Mouse (Mus musculus) limb, embryonic 12.5 days (tissue): ENCODE results near the gene Mep1a. TPM values are rescaled to one million over a fixed set of nuclear protein-coding genes. Genes with fewer than 3 reads are reported as not detected.
"Not testable (repeated sequence)": the region's sequence is repeated elsewhere in the genome, so short reads cannot be mapped to it uniquely, and the experiment has no call there.

Experiments
- ATAC-seq: fragments of 200-750 bp; cut with Nextera tagmentation; 2 replicates; pipeline ENCODE4 v1.8.0; 2017; ENCODE audit warnings: low read depth, moderate TSS enrichment; ENCODE audit not compliant: insufficient number of reproducible peaks, insufficient read depth, low FRiP score, low TSS enrichment
- H3K27ac ChIP-seq: fragments of 300-500 bp; sonication (generic); 2 replicates; pipeline ENCODE4 v1.5.1; 2016; ENCODE audit warnings: mild to moderate bottlenecking, moderate library complexity
- H3K27me3 ChIP-seq: fragments of 300-500 bp; sonication (generic); 2 replicates; pipeline ENCODE4 v1.6.1; 2016; ENCODE audit warnings: mild to moderate bottlenecking, moderate library complexity
- H3K36me3 ChIP-seq: fragments of 300-500 bp; sonication (generic); 2 replicates; pipeline ENCODE4 v1.6.1; 2016; ENCODE audit warnings: mild to moderate bottlenecking, moderate library complexity
- H3K4me1 ChIP-seq: fragments of 300-500 bp; sonication (generic); replicated peaks from 2 replicates; pipeline ENCODE4 v1.6.1; 2016
- H3K4me2 ChIP-seq: fragments of 300-500 bp; sonication (generic); 2 replicates; pipeline ENCODE4 v1.6.1; 2016; ENCODE audit warnings: mild to moderate bottlenecking, moderate library complexity
- H3K4me3 ChIP-seq: fragments of 300-500 bp; sonication (generic); replicated peaks from 2 replicates; pipeline ENCODE4 v1.5.1; 2016; ENCODE audit warnings: mild to moderate bottlenecking
- H3K9ac ChIP-seq: fragments of 300-500 bp; sonication (generic); replicated peaks from 2 replicates; pipeline ENCODE4 v1.6.1; 2016; ENCODE audit warnings: mild to moderate bottlenecking, moderate library complexity
- H3K9me3 ChIP-seq: fragments of 300-500 bp; sonication (generic); 2 replicates; pipeline ENCODE4 v1.6.1; 2016; ENCODE audit warnings: mild to moderate bottlenecking, moderate library complexity
- WGBS: fragments of 180-500 bp; shearing (Covaris S2); methylation state at CpG from one replicate; pipeline ENCODE4 v1.1.7; 2016; 5-methylcytosine and 5-hydroxymethylcytosine counted together
- polyA plus RNA-seq: library from polyadenylated mRNA; unstranded; fragments of >200 nt; fragmentation: Nextera tagmentation; extraction: Ambion mirVana; gene quantifications from 2 replicates; pipeline ENCODE4 v1.2.1, GENCODE M21; 2016

The Mep1a gene
- polyA plus RNA-seq, 1 experiment from 2014 or later, result not detected

DNA sequence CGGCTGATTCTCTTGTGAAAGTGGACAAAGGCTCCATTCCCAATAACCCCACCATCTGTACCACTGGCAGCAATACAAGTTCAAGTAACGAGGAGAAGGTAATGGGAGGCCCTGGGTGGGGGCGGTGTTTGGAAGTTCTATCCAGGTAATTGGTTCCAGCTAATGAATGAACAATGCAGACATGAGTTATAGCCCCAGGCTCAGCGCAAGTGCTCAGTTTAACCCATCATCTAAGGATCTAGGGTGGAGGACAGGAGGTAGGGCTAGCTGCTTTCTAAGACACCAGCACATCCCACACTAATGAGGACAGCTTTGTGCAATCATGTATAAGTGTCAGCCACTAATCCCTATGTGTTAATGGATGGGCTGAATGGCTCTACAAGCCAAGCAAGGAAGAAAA, 8.2 kb upstream of the Mep1a start:
- H3K4me2 ChIP-seq, result no peak overlapping the region
- no peak overlapping the region for H3K27ac ChIP-seq
- no peaks in the 10 kb centered on the region for H3K36me3 ChIP-seq
- peaks cover 6% of the 10 kb centered on the region; the same call in 1 of the 2 replicates for H3K4me1 ChIP-seq
- no peak overlapping the region for H3K9ac ChIP-seq
- no peak overlapping the region for H3K4me3 ChIP-seq
- H3K9me3 ChIP-seq, result peaks cover 9% of the 10 kb centered on the region
- no peak for ATAC-seq
- 31% methylated on average over 4 of the region's 4 CpGs for WGBS
- H3K27me3 ChIP-seq, result no peaks in the 10 kb centered on the region

DNA sequence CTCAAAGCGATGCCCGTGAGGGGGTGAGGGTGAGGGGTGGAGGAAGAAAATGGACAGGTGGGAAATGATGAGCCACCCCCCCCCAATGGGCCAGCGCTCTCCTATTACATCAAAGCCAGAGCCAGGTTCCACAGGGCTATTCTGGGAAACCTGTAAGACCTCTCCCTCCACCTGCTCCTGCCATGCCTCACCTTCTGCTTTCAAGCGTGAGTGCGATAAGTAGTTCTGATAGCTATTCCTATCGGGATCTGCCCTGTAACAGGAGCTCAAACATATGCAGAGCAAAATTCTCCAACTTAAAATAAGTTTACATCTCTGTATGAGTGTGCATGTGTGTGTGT, 2.0 kb upstream of the Mep1a start:
- Histone ChIP-seq H3K9ac (no peak overlapping the region), H3K27ac (no peak overlapping the region), H3K4me2 (no peak overlapping the region), H3K27me3 (no peaks in the 10 kb centered on the region), H3K4me1 (no peaks in the 10 kb centered on the region), H3K36me3 (no peaks in the 10 kb centered on the region), H3K9me3 (no peaks in the 10 kb centered on the region), H3K4me3 (no peak overlapping the region)
- ATAC-seq, result no peak
- 63% methylated on average over 6 of the region's 6 CpGs for WGBS

DNA sequence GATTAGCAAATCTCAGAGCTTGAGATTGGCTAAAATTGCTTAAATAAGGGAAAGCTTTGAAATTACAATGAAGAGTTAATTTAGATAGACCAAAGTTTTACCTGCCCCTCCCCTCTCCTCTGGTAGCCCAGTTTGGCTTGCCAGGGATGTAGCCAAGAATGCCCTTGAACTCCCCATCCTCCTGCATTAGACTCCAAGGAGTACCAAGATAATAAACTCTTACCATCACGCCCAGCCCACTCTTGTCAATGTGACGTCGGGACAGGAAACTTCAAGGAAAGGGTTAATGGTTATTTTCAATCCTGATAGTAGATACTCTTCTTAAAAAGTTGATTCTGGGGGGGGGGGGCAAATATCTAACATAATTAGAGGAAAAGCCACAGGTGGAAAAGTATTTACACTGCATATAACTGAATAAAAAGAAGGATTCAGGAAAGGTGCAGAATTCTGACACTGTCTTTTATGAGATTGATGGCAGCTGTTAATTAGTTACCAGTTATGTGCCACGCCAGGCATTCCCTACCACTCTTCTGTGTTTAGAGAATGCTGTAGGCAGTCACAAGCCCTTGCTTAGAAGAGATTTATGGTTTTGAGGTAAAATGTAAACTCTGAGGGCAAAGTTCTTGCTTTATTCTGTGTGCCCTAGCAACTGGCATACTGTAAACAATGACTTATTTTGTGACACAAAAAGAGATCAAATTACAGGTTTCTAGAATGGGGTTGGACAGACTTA, 1.4 kb upstream of the Mep1a start:
- H3K27ac ChIP-seq, result no peak overlapping the region
- no peak for ATAC-seq
- WGBS, result 51% methylated on average over 4 of the region's 4 CpGs
- no peak overlapping the region for H3K9ac ChIP-seq
- no peaks in the 10 kb centered on the region for H3K27me3 ChIP-seq
- no peak overlapping the region for H3K4me3 ChIP-seq
- H3K36me3 ChIP-seq, result no peaks in the 10 kb centered on the region
- H3K9me3 ChIP-seq, result no peaks in the 10 kb centered on the region
- H3K4me1 ChIP-seq, result no peaks in the 10 kb centered on the region
- no peak overlapping the region for H3K4me2 ChIP-seq

DNA sequence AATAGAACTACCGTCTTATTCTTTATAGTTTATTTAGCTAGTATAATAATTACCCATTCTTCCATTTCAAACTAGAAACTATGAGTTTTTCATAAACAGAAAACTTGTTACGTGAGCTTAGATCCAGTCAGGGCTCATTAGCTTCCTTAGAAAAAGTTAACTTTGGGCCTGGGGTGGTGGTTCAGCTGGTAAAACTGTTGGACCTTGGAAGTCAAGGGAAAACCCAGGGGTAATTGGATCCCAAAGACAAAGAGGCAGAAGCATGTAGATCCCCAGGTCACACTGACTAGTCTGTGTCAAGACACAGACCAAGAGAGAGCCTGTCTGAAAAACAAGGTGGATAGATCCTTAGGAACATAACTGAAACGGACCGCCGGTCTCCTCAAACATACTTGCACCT, 981 bp downstream of the Mep1a start:
- no peak for ATAC-seq
- H3K9me3 ChIP-seq, result no peaks in the 10 kb centered on the region
- H3K27me3 ChIP-seq, result no peaks in the 10 kb centered on the region
- H3K9ac ChIP-seq, result no peak overlapping the region
- H3K36me3 ChIP-seq, result no peaks in the 10 kb centered on the region
- H3K4me2 ChIP-seq, result no peak overlapping the region
- H3K4me1 ChIP-seq, result no peaks in the 10 kb centered on the region
- 94% methylated on average over 5 of the region's 5 CpGs for WGBS
- H3K4me3 ChIP-seq, result no peak overlapping the region
- H3K27ac ChIP-seq, result no peak overlapping the region

DNA sequence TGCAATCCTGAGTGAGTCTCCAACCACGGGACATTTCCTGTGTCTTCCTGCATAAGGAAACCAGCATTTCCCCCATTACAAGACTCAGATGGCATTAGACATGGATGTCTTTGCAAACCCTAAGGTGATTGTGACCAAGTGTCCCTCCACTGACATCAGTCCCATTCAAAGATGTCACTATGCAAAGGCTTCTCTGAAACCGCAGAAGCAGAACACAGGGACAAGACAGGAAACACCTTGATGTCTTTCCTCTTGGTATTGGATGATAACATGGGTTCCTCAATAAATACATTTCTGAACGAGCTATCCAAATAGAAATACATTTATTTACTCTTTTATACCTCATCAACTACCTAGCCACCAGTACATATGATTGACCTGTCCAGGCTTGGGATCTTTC, 1.4 kb downstream of the Mep1a start:
- H3K27ac ChIP-seq, result no peak overlapping the region
- no peak overlapping the region for H3K4me3 ChIP-seq
- H3K4me2 ChIP-seq, result no peak overlapping the region
- no peaks in the 10 kb centered on the region for H3K27me3 ChIP-seq
- no peak overlapping the region for H3K9ac ChIP-seq
- H3K4me1 ChIP-seq, result no peaks in the 10 kb centered on the region
- no peaks in the 10 kb centered on the region for H3K36me3 ChIP-seq
- no peak for ATAC-seq
- H3K9me3 ChIP-seq, result no peaks in the 10 kb centered on the region
- WGBS, result 82% methylated on average over 3 of the region's 3 CpGs

DNA sequence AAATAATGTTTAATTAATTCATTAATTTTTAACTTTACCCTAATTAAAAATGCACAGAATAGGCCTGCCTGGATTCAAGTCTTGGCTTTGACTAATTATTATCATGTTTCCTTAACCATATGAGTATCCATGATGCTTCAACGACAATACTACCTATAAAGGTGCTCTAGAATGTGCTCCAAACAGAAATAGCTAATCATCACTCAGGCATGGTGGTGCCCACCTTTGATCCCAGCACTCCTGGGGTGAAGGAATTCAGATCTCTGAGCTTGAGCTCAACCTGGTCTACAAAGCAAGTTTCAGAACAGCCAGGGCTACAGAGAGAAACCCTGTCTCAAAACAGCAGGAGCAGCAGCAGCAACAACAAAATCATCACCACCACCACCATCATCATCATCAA, 2.1 kb downstream of the Mep1a start:
- Histone ChIP-seq H3K4me2 (no peak overlapping the region), H3K27me3 (no peaks in the 10 kb centered on the region), H3K36me3 (no peaks in the 10 kb centered on the region), H3K27ac (no peak overlapping the region), H3K9ac (no peak overlapping the region), H3K9me3 (no peaks in the 10 kb centered on the region), H3K4me3 (no peak overlapping the region), H3K4me1 (no peaks in the 10 kb centered on the region)
- no peak for ATAC-seq
- 91% methylated on average over 1 of the region's 1 CpGs for WGBS

DNA sequence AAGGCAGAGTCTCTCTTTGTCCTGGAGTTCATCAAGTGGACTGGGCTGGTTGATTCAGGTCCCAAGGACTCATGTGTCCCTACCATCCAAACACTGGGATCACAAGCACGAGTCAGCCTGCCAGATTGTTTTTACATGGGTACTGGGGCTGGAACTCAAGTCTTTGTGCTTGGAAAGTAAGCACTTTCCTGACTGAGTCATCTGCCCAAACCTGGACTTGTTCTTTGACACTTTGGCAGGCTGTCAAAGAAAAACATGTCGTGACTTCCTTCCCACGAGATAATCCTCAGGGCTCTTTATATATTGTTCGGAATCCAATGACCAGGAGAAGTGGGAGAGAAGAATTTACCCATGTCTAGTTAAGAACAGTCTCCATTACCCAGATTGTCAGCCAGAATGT, 5.1 kb downstream of the Mep1a start:
- WGBS, result 92% methylated on average over 4 of the region's 4 CpGs
- H3K27ac ChIP-seq, result no peak overlapping the region
- H3K4me2 ChIP-seq, result no peak overlapping the region
- no peak overlapping the region for H3K9ac ChIP-seq
- H3K9me3 ChIP-seq, result no peaks in the 10 kb centered on the region
- H3K4me1 ChIP-seq, result no peaks in the 10 kb centered on the region
- no peaks in the 10 kb centered on the region for H3K27me3 ChIP-seq
- H3K36me3 ChIP-seq, result no peaks in the 10 kb centered on the region
- ATAC-seq, result no peak
- H3K4me3 ChIP-seq, result no peak overlapping the region

DNA sequence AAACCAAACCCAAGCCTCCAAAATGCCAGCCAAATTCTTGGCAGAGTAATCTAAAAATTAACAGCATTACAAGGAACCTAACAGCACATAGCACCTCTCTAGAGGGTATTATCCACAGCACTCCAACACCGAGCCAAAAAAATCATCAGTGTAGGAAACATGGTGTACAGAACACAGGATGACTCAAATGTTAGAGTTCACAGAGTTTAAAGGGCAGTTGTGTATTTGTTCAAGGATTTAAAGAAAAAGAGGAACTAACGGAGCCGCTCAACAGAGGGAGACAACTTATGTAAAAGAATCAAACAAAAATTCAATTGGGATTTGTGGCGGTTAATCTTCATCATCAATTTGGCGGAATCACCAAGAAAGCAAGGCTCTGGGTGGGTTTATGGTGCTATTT, 7.1 kb downstream of the Mep1a start:
- no peaks in the 10 kb centered on the region for H3K27me3 ChIP-seq
- no peaks in the 10 kb centered on the region for H3K36me3 ChIP-seq
- no peaks in the 10 kb centered on the region for H3K4me1 ChIP-seq
- H3K4me3 ChIP-seq, result no peak overlapping the region
- no peak overlapping the region for H3K27ac ChIP-seq
- no peak for ATAC-seq
- WGBS, result 90% methylated on average over 5 of the region's 5 CpGs
- H3K9me3 ChIP-seq, result no peaks in the 10 kb centered on the region
- no peak overlapping the region for H3K9ac ChIP-seq
- no peak overlapping the region for H3K4me2 ChIP-seq

DNA sequence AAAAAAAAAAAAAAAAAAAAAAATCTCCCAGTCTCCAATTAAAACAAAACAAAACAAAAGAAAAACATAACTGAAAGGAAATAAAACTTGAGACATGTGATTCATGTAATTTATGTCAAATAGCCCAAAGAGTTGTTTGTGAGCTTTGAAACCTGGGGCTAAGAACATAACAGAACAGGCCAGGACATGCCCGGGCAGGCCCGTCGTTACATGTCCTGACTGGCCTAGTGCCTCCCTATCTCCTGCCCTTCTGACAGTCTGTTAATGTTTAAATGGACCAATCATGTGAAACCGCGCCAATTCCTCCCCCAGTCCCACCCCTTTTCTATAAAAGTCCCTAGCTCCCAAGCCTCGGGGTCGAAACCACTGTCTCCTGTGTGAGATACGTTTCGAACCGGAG, 12.2 kb downstream of the Mep1a start:
- H3K9ac ChIP-seq, H3K27ac ChIP-seq, H3K4me3 ChIP-seq, ATAC-seq, H3K27me3 ChIP-seq, H3K4me1 ChIP-seq, H3K9me3 ChIP-seq, H3K4me2 ChIP-seq, H3K36me3 ChIP-seq: not testable (repeated sequence)
- 96% methylated on average over 8 of the region's 10 CpGs for WGBS

DNA sequence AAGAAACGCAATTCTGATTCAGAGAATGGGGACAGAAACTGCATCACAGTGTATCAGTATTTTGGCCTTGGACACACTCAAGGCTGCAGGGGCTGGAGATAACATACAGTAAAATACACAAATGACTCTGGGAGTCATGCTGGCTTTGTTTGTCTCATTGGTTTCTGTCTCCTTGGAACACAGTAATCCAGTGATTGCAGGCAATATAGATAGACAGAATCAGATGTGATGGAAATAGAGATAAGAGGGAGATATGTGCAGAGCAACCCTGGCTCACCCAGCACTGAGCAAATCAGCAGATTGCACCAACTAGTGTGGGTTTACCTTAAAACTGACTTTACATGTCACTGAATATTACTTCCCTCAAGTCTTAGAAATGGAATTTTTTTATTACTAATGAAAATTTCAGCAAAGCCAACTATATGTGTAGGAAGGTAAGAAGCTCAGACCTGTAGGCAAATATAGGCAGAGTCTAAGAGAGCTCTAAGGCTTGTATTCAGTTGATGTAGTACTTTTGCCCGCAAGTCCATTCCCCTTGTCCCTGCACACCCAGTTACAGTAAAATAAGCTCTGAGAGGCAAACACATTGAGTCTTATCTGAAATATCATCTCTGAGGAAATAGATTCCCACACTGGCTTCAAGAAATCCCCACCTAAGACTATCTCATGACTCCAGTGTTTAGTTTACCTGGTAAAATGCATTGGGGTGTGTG, 14.0 kb downstream of the Mep1a start:
- Histone ChIP-seq H3K27me3 (no peaks in the 10 kb centered on the region), H3K4me3 (no peak overlapping the region), H3K36me3 (no peaks in the 10 kb centered on the region), H3K4me2 (no peak overlapping the region), H3K27ac (no peak overlapping the region), H3K9ac (no peak overlapping the region), H3K4me1 (no peaks in the 10 kb centered on the region), H3K9me3 (no peaks in the 10 kb centered on the region)
- ATAC-seq, result no peak
- 87% methylated on average over 2 of the region's 2 CpGs for WGBS

DNA sequence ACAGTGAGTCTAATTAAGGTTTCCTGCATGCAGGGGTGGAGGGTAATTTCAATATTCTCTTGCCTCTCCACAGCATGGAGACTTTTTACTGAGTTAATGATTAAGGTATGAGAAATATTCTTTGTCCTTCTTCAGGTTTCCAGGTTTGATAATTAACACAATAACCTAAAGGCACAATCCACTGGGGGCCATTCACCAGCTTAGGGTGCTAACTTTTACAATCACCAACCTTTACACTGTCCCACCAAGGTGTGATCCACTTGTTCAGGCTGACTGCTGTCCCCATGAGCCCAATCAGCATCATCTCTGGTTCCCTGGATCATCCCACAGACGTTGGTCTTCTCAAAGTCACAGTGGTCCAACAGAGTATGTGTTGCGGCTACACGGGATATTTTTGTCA, 16.6 kb downstream of the Mep1a start:
- no peaks in the 10 kb centered on the region for H3K27me3 ChIP-seq
- H3K9me3 ChIP-seq, result no peaks in the 10 kb centered on the region
- no peak overlapping the region for H3K9ac ChIP-seq
- H3K4me2 ChIP-seq, result no peak overlapping the region
- no peak overlapping the region for H3K27ac ChIP-seq
- H3K4me1 ChIP-seq, result no peaks in the 10 kb centered on the region
- 80% methylated on average over 3 of the region's 3 CpGs for WGBS
- no peaks in the 10 kb centered on the region for H3K36me3 ChIP-seq
- H3K4me3 ChIP-seq, result no peak overlapping the region
- ATAC-seq, result no peak

DNA sequence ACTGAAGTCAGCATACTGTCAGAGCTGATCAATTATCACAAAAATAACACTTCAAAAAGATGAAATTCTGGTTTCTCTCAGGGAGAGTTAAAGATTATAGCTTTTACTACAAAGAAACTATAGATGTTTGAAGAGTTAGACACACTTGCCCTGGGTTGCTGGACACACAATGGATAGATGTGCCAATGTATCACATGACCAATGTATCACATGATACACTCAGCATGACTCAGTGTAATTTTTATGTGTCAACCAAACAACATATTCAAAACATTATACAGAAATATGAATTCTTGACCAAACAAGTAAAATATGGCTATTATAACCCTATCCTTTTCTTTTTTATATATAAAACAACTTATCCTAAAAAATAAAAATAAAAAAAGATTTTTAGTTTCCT, 25.0 kb downstream of the Mep1a start:
- H3K9me3 ChIP-seq, result no peaks in the 10 kb centered on the region
- H3K36me3 ChIP-seq, result no peaks in the 10 kb centered on the region
- no peaks in the 10 kb centered on the region for H3K4me1 ChIP-seq
- no peak overlapping the region for H3K4me2 ChIP-seq
- H3K27ac ChIP-seq, result no peak overlapping the region
- ATAC-seq, result no peak
- no peak overlapping the region for H3K9ac ChIP-seq
- no peak overlapping the region for H3K4me3 ChIP-seq
- H3K27me3 ChIP-seq, result no peaks in the 10 kb centered on the region
